Comparison of ENCODE assay signal across 37 mouse cellular contexts in the genomic region with DNA sequence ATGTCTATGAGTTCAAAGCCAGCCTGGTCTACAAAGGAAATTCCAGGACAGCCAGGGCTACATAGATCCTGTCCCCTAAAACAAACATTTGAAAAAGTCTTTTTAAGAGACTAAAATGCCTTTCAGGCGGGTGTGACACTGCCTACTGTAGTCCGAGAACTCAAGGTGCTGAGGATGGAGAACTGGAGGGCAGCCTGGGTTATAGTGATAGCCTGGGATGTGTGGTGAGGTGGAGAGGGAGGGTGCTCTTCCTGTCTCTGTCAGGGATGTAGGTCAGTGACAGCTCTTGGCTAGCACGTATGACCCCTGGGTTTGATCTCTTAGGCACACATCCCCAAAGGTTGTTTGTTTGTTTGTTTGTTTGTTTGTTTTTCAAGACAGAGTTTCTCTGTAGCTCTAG. TPM values are rescaled to one million over a fixed set of nuclear protein-coding genes. Genes with fewer than 3 reads are reported as not detected.
A peak's percentile ranks its signal among the peaks of the same experiment; 100 is the strongest.
DNase-seq lines count a peak whose midpoint lies in the region; ATAC-seq and TF ChIP-seq lines count a peak whose summit lies in the region.
"Had no signal": no experiment of that assay in that cellular context is flagged by ENCODE, and none has a peak within 500 bp of the region (broad histone marks: within the 10 kb centered on the region; RNA-seq: fewer than 3 reads in every experiment).

No protein-coding gene starts in this region.

- WGBS in liver, embryonic 11.5 days: 63% methylated on average over 3 of the region's 3 CpGs
- WGBS in liver, embryonic 12.5 days (ENCODE audit: insufficient replicate concordance): 55% methylated on average over 3 of the region's 3 CpGs
- 44% methylated on average over 3 of the region's 3 CpGs for WGBS in liver, embryonic 15.5 days (ENCODE audit: insufficient replicate concordance)

- peaks cover 16% of the 10 kb centered on the region for H3K36me3 ChIP-seq in liver, embryonic 11.5 days (ENCODE audit: control insufficient read depth, insufficient read depth, low read length)
- peaks cover 27% of the 10 kb centered on the region for H3K36me3 ChIP-seq in liver, embryonic 12.5 days
- H3K36me3 ChIP-seq in liver, embryonic 15.5 days (replicated peaks): peaks cover 21% of the 10 kb centered on the region

- H3K4me3 ChIP-seq in liver, embryonic 11.5 days (ENCODE audit: low read depth, low read length): no peak overlapping the region
- no peak overlapping the region for H3K4me3 ChIP-seq in liver, embryonic 12.5 days
- H3K4me3 ChIP-seq in liver, embryonic 15.5 days (replicated peaks): no peak overlapping the region
- no peak overlapping the region for H3K4me3 ChIP-seq in layer of hippocampus, adult 2 months
- H3K4me3 ChIP-seq: embryonic facial prominence, embryonic 12.5 days; embryonic facial prominence, embryonic 15.5 days; erythroblast, embryonic 14.5 days; forebrain, embryonic 10.5 days; forebrain, embryonic 13.5 days; gastrocnemius, adult 2 months; heart, embryonic 10.5 days; heart, embryonic 13.5 days; hindbrain, embryonic 12.5 days; hindbrain, embryonic 15.5 days had no signal

- ATAC-seq in liver, embryonic 11.5 days (replicated peaks; ENCODE audit: low FRiP score): peak; percentile 69
- ATAC-seq in liver, embryonic 12.5 days: peak; percentile 79
- peak; percentile 75 for ATAC-seq in liver, embryonic 15.5 days (ENCODE audit: insufficient read depth)
- ATAC-seq in megakaryocyte-erythroid progenitor cell, adult 5-6 weeks (replicated peaks; ENCODE audit: low FRiP score, low TSS enrichment, poor library complexity, severe bottlenecking): peak; percentile 38; the same call in 1 of the 2 replicates
- ATAC-seq: forebrain, embryonic 13.5 days; forebrain, postnatal 0 days; Patski had no signal

- no peak overlapping the region for H3K9ac ChIP-seq in liver, embryonic 11.5 days (ENCODE audit: low read depth, low read length)
- no peak overlapping the region for H3K9ac ChIP-seq in liver, embryonic 12.5 days
- H3K9ac ChIP-seq in liver, embryonic 15.5 days: peak overlapping the region; percentile 10; the same call in 1 of the 2 replicates
- H3K9ac ChIP-seq: embryonic facial prominence, embryonic 12.5 days; embryonic facial prominence, embryonic 15.5 days; forebrain, embryonic 13.5 days; forebrain, postnatal 0 days; heart, embryonic 13.5 days; hindbrain, embryonic 12.5 days; hindbrain, embryonic 15.5 days had no signal

- peaks cover 5% of the 10 kb centered on the region for H3K4me1 ChIP-seq in liver, embryonic 11.5 days (replicated peaks; ENCODE audit: control insufficient read depth, insufficient read depth, low read length)
- H3K4me1 ChIP-seq in liver, embryonic 12.5 days: peaks cover 46% of the 10 kb centered on the region
- H3K4me1 ChIP-seq in liver, embryonic 15.5 days (replicated peaks): peaks cover 39% of the 10 kb centered on the region
- H3K4me1 ChIP-seq: embryonic facial prominence, embryonic 12.5 days; embryonic facial prominence, embryonic 15.5 days; forebrain, embryonic 10.5 days; forebrain, embryonic 13.5 days; heart, embryonic 10.5 days; hindbrain, embryonic 12.5 days; hindbrain, embryonic 15.5 days had no signal

- DNase-seq in liver, embryonic 11.5 days (ENCODE audit: low spot score): no peak
- DNase-seq in liver: no peak
- no peak for DNase-seq in gastrocnemius, postnatal 14 days
- no peak for DNase-seq in layer of hippocampus, adult 2 months (ENCODE audit: low spot score in 2 of 2)
- no peak for DNase-seq in heart, adult 9 months (ENCODE audit: low spot score in 2 of 2)
- DNase-seq: adrenal gland, adult 2 months; cerebellum, adult 11 months; cerebellum, adult 2 months; cerebellum, adult 9-11 months; cerebellum, postnatal 25 days; forebrain, postnatal 0 days; gastrocnemius, adult 2 months; gastrocnemius, postnatal 25 days; heart, adult 18-20 months had no signal

- H3K4me2 ChIP-seq in liver, embryonic 11.5 days: no peak overlapping the region
- peak overlapping the region; percentile 21 for H3K4me2 ChIP-seq in liver, embryonic 12.5 days
- no peak overlapping the region for H3K4me2 ChIP-seq in liver, embryonic 15.5 days
- H3K4me2 ChIP-seq: embryonic facial prominence, embryonic 12.5 days; embryonic facial prominence, embryonic 15.5 days; forebrain, embryonic 13.5 days; heart, embryonic 13.5 days; hindbrain, embryonic 12.5 days; hindbrain, embryonic 15.5 days had no signal

- no peak for TF ChIP-seq CTCF in layer of hippocampus, adult 2 months (conservative IDR thresholded peaks at IDR 0.05)

- H3K27ac ChIP-seq in liver, embryonic 11.5 days (ENCODE audit: low read depth, low read length): peak overlapping the region; percentile 1; the same call in 1 of the 2 replicates
- peak overlapping the region; percentile 77 for H3K27ac ChIP-seq in liver, embryonic 12.5 days
- peak overlapping the region; percentile 46 for H3K27ac ChIP-seq in liver, embryonic 15.5 days (replicated peaks)
- H3K27ac ChIP-seq in layer of hippocampus, adult 2 months: no peak overlapping the region
- H3K27ac ChIP-seq: embryonic facial prominence, embryonic 12.5 days; embryonic facial prominence, embryonic 15.5 days; forebrain, embryonic 10.5 days; forebrain, embryonic 13.5 days; gastrocnemius, adult 2 months; heart, embryonic 10.5 days; heart, embryonic 13.5 days; hindbrain, embryonic 12.5 days; hindbrain, embryonic 15.5 days had no signal

- no peaks in the 10 kb centered on the region for H3K9me3 ChIP-seq in liver, embryonic 11.5 days (ENCODE audit: control insufficient read depth, low read length)
- H3K9me3 ChIP-seq in liver, embryonic 12.5 days (replicated peaks): no peaks in the 10 kb centered on the region
- no peaks in the 10 kb centered on the region for H3K9me3 ChIP-seq in liver, embryonic 15.5 days (replicated peaks)
- H3K9me3 ChIP-seq: embryonic facial prominence, embryonic 12.5 days; embryonic facial prominence, embryonic 15.5 days; forebrain, embryonic 10.5 days; forebrain, embryonic 13.5 days; G1E; heart, embryonic 10.5 days; heart, embryonic 13.5 days; hindbrain, embryonic 12.5 days; hindbrain, embryonic 15.5 days had no signal

- intact Hi-C loops in gastrocnemius, postnatal 14 days (cut with DNase I; ENCODE audit: low total_unique reads): no loop called here

- no peaks in the 10 kb centered on the region for H3K27me3 ChIP-seq in liver, embryonic 11.5 days (replicated peaks; ENCODE audit: control insufficient read depth, insufficient read depth, low read length)
- no peaks in the 10 kb centered on the region for H3K27me3 ChIP-seq in liver, embryonic 12.5 days (replicated peaks)
- no peaks in the 10 kb centered on the region for H3K27me3 ChIP-seq in liver, embryonic 15.5 days
- H3K27me3 ChIP-seq: CH12.LX; embryonic facial prominence, embryonic 12.5 days; embryonic facial prominence, embryonic 15.5 days; forebrain, embryonic 13.5 days; heart, embryonic 13.5 days; hindbrain, embryonic 12.5 days; hindbrain, embryonic 15.5 days; Patski had no signal

RNA-seq across cellular contexts. Expression of gene Gm10842, which starts 2.6 kb away (rescaled TPM):
- polyA plus RNA-seq in liver, embryonic 11.5 days (2014; fragmentation: Nextera tagmentation; extraction: Ambion mirVana): not detected in 2 replicates
- not detected in 2 replicates for polyA plus RNA-seq in liver, embryonic 12.5 days (2016; fragmentation: Nextera tagmentation; extraction: Ambion mirVana)
- polyA plus RNA-seq in liver, embryonic 15.5 days (2015; fragmentation: Nextera tagmentation; extraction: Ambion mirVana): not detected in 2 replicates
- total RNA-seq in megakaryocyte-erythroid progenitor cell, adult 5-6 weeks (2014; fragmentation: Nextera tagmentation): not detected in 2 replicates
- not detected in 2 replicates for total RNA-seq in megakaryocyte-erythroid progenitor cell, adult 5-6 weeks (2017)
- total RNA-seq in gastrocnemius, postnatal 14 days (2021): not detected
- total RNA-seq in layer of hippocampus, adult 2 months (2021): not detected
- total RNA-seq: adrenal gland, adult 2 months; adrenal gland, postnatal 14 days; adrenal gland, postnatal 4 days; CH12.LX; common myeloid progenitor, adult 5-6 weeks; forebrain, postnatal 0 days; G1E; gastrocnemius, adult 2 months; gastrocnemius, postnatal 25 days; heart, adult 18-20 months; heart, postnatal 25 days; hematopoietic stem cell, adult 5-6 weeks had no signal
- polyA plus RNA-seq: adrenal gland, adult 2 months; cerebellum, adult 2 months; embryonic facial prominence, embryonic 12.5 days; embryonic facial prominence, embryonic 15.5 days; erythroblast, embryonic 14.5 days; forebrain, embryonic 10.5 days; forebrain, embryonic 13.5 days; forebrain, postnatal 0 days; frontal cortex, adult 2 months; G1E; gonadal fat pad, adult 2 months; heart, embryonic 10.5 days; heart, embryonic 13.5 days; heart, embryonic 16.5 days; hindbrain, embryonic 12.5 days; hindbrain, embryonic 15.5 days; Patski had no signal

RNA-seq across cellular contexts. Expression of gene Mettl2, which starts 17.9 kb away (rescaled TPM):
- polyA plus RNA-seq in liver, embryonic 11.5 days (2014; fragmentation: Nextera tagmentation; extraction: Ambion mirVana): 46.2 and 46.9 TPM in 2 replicates
- 34.3 and 35.1 TPM in 2 replicates for polyA plus RNA-seq in liver, embryonic 12.5 days (2016; fragmentation: Nextera tagmentation; extraction: Ambion mirVana)
- polyA plus RNA-seq in liver, embryonic 15.5 days (2015; fragmentation: Nextera tagmentation; extraction: Ambion mirVana): 15.1 and 15.6 TPM in 2 replicates
- total RNA-seq in megakaryocyte-erythroid progenitor cell, adult 5-6 weeks (2014; fragmentation: Nextera tagmentation): 44.5 and 60.0 TPM in 2 replicates
- total RNA-seq in megakaryocyte-erythroid progenitor cell, adult 5-6 weeks (2017): 28.5 and 30.1 TPM in 2 replicates
- 1 to 10 TPM; 6.9 to 9.6 TPM for total RNA-seq in gastrocnemius, postnatal 14 days (2021)
- total RNA-seq in layer of hippocampus, adult 2 months (2021): 10 to 100 TPM; 16.8 to 16.9 TPM

RNA-seq across cellular contexts. Expression of gene Tlk2, which starts 34.5 kb away (rescaled TPM):
- polyA plus RNA-seq in liver, embryonic 11.5 days (2014; fragmentation: Nextera tagmentation; extraction: Ambion mirVana): 16.1 and 18.2 TPM in 2 replicates
- 15.9 and 16.0 TPM in 2 replicates for polyA plus RNA-seq in liver, embryonic 12.5 days (2016; fragmentation: Nextera tagmentation; extraction: Ambion mirVana)
- polyA plus RNA-seq in liver, embryonic 15.5 days (2015; fragmentation: Nextera tagmentation; extraction: Ambion mirVana): 7.0 and 7.3 TPM in 2 replicates
- 42.9 and 52.9 TPM in 2 replicates for total RNA-seq in megakaryocyte-erythroid progenitor cell, adult 5-6 weeks (2014; fragmentation: Nextera tagmentation)
- total RNA-seq in megakaryocyte-erythroid progenitor cell, adult 5-6 weeks (2017): 87.4 and 94.0 TPM in 2 replicates
- 10 to 100 TPM; 32.3 to 33.6 TPM for total RNA-seq in gastrocnemius, postnatal 14 days (2021)
- 10 to 100 TPM; 47.9 to 50.9 TPM for total RNA-seq in layer of hippocampus, adult 2 months (2021)
